Mouse (Mus musculus): ENCODE results near the gene Napepld. TPM values are rescaled to one million over a fixed set of nuclear protein-coding genes. Genes with fewer than 3 reads are reported as not detected.
A peak's percentile ranks its signal among the peaks of the same experiment; 100 is the strongest.

Napepld gene
- polyA plus RNA-seq (2016; fragmentation: Nextera tagmentation; extraction: Ambion mirVana), result 5.4 and 5.5 TPM in 2 replicates

GRCm38 (mm10) chr5:21701351-21702008, at the start of gene Napepld:
Napepld (minus strand) TSS chr5:21701396.
- Histone ChIP-seq H3K4me3 (peak within 1 kb of the TSS; percentile 64), H3K36me3 (no peaks in the 10 kb centered on the region), H3K27ac (peak within 1 kb of the TSS; percentile 93), H3K4me2 (replicated peaks) (peak within 1 kb of the TSS; percentile 63), H3K27me3 (replicated peaks) (no peaks in the 10 kb centered on the region), H3K4me1 (peaks cover 4% of the 10 kb centered on the region; the same call in 1 of the 2 replicates), H3K9ac (peak within 1 kb of the TSS; percentile 84), H3K9me3 (no peaks in the 10 kb centered on the region)
- under 1% methylated on average over 56 of the region's 59 CpGs for WGBS
- ATAC-seq (ENCODE audit: low FRiP score, low read depth), result peak; percentile 99

GRCm38 (mm10) chr5:21745966-21746365, 44.8 kb upstream of the Napepld start:
- Histone ChIP-seq H3K4me2 (replicated peaks) (no peak overlapping the region), H3K4me3 (no peak overlapping the region), H3K9me3 (no peaks in the 10 kb centered on the region), H3K9ac (no peak overlapping the region), H3K36me3 (peaks cover 90% of the 10 kb centered on the region), H3K27me3 (replicated peaks) (no peaks in the 10 kb centered on the region), H3K4me1 (no peaks in the 10 kb centered on the region), H3K27ac (no peak overlapping the region)
- ATAC-seq (ENCODE audit: low FRiP score, low read depth), result no peak
- 95% methylated on average over 8 of the region's 8 CpGs for WGBS

- Histone ChIP-seq H3K4me2 (replicated peaks) (no peak overlapping the region), H3K36me3 (peaks cover 86% of the 10 kb centered on the region), H3K4me3 (no peak overlapping the region), H3K9ac (no peak overlapping the region), H3K27ac (no peak overlapping the region), H3K9me3 (no peaks in the 10 kb centered on the region), H3K4me1 (no peaks in the 10 kb centered on the region), H3K27me3 (replicated peaks) (no peaks in the 10 kb centered on the region)
- no peak for ATAC-seq (ENCODE audit: low FRiP score, low read depth)
Observed at GRCm38 (mm10) chr5:21744651-21745050, 43.5 kb upstream of the Napepld start.

GRCm38 (mm10) chr5:21743606-21744005, 42.4 kb upstream of the Napepld start:
- H3K4me1 ChIP-seq, result no peaks in the 10 kb centered on the region
- 93% methylated on average over 10 of the region's 10 CpGs for WGBS
- H3K36me3 ChIP-seq, result peaks cover 84% of the 10 kb centered on the region
- H3K27ac ChIP-seq, result no peak overlapping the region
- no peak overlapping the region for H3K9ac ChIP-seq
- H3K27me3 ChIP-seq (replicated peaks), result no peaks in the 10 kb centered on the region
- no peak for ATAC-seq (ENCODE audit: low FRiP score, low read depth)
- no peak overlapping the region for H3K4me3 ChIP-seq
- H3K4me2 ChIP-seq (replicated peaks), result no peak overlapping the region
- no peaks in the 10 kb centered on the region for H3K9me3 ChIP-seq

GRCm38 (mm10) chr5:21739881-21740280, 38.7 kb upstream of the Napepld start:
- 91% methylated on average over 13 of the region's 13 CpGs for WGBS
- Histone ChIP-seq H3K4me2 (replicated peaks) (no peak overlapping the region), H3K36me3 (peaks cover 54% of the 10 kb centered on the region), H3K4me1 (peaks cover 11% of the 10 kb centered on the region), H3K27ac (no peak overlapping the region), H3K9me3 (no peaks in the 10 kb centered on the region), H3K4me3 (no peak overlapping the region), H3K27me3 (replicated peaks) (no peaks in the 10 kb centered on the region), H3K9ac (no peak overlapping the region)
- no peak for ATAC-seq (ENCODE audit: low FRiP score, low read depth)

GRCm38 (mm10) chr5:21739120-21739519, 37.9 kb upstream of the Napepld start:
- H3K9me3 ChIP-seq, result no peaks in the 10 kb centered on the region
- peaks cover 16% of the 10 kb centered on the region for H3K4me1 ChIP-seq
- no peak overlapping the region for H3K9ac ChIP-seq
- ATAC-seq (ENCODE audit: low FRiP score, low read depth), result no peak
- H3K36me3 ChIP-seq, result peaks cover 46% of the 10 kb centered on the region
- H3K4me2 ChIP-seq (replicated peaks), result no peak overlapping the region
- H3K4me3 ChIP-seq, result no peak overlapping the region
- WGBS, result 95% methylated on average over 11 of the region's 11 CpGs
- no peak overlapping the region for H3K27ac ChIP-seq
- H3K27me3 ChIP-seq (replicated peaks), result no peaks in the 10 kb centered on the region

- Histone ChIP-seq H3K4me2 (replicated peaks) (peak overlapping the region; percentile 76), H3K4me3 (peak overlapping the region; percentile 92), H3K4me1 (peaks cover 17% of the 10 kb centered on the region), H3K27me3 (replicated peaks) (no peaks in the 10 kb centered on the region), H3K36me3 (peaks cover 31% of the 10 kb centered on the region), H3K27ac (no peak overlapping the region), H3K9me3 (no peaks in the 10 kb centered on the region), H3K9ac (peak overlapping the region; percentile 93)
- 30% methylated on average over 10 of the region's 10 CpGs for WGBS
- ATAC-seq (ENCODE audit: low FRiP score, low read depth), result no peak
Observed at GRCm38 (mm10) chr5:21737620-21738019, 36.4 kb upstream of the Napepld start.

- Histone ChIP-seq H3K4me2 (replicated peaks) (peak within 1 kb of the TSS; percentile 76), H3K27me3 (replicated peaks) (no peaks in the 10 kb centered on the region), H3K4me1 (peaks cover 22% of the 10 kb centered on the region), H3K4me3 (peak within 1 kb of the TSS; percentile 92), H3K27ac (peak within 1 kb of the TSS; percentile 70), H3K9ac (peak within 1 kb of the TSS; percentile 93), H3K9me3 (no peaks in the 10 kb centered on the region), H3K36me3 (peaks cover 27% of the 10 kb centered on the region)
- ATAC-seq (ENCODE audit: low FRiP score, low read depth), result peak; percentile 52
- WGBS, result under 1% methylated on average over 42 of the region's 42 CpGs
Observed at GRCm38 (mm10) chr5:21736956-21737585, 35.9 kb upstream of the Napepld start, which contains the start of gene Pmpcb. Pmpcb (plus strand) TSS chr5:21737141.

- WGBS, result 85% methylated on average over 11 of the region's 11 CpGs
- Histone ChIP-seq H3K4me2 (replicated peaks) (no peak overlapping the region), H3K9ac (no peak overlapping the region), H3K4me3 (no peak overlapping the region), H3K36me3 (peaks cover 17% of the 10 kb centered on the region), H3K9me3 (no peaks in the 10 kb centered on the region), H3K4me1 (peaks cover 25% of the 10 kb centered on the region), H3K27me3 (replicated peaks) (no peaks in the 10 kb centered on the region), H3K27ac (no peak overlapping the region)
- ATAC-seq (ENCODE audit: low FRiP score, low read depth), result no peak
Observed at GRCm38 (mm10) chr5:21736046-21736445, 34.9 kb upstream of the Napepld start.

- Histone ChIP-seq H3K27ac (no peak overlapping the region), H3K9ac (no peak overlapping the region), H3K27me3 (replicated peaks) (no peaks in the 10 kb centered on the region), H3K36me3 (peaks cover 17% of the 10 kb centered on the region), H3K4me3 (no peak overlapping the region), H3K9me3 (no peaks in the 10 kb centered on the region), H3K4me1 (peaks cover 25% of the 10 kb centered on the region), H3K4me2 (replicated peaks) (no peak overlapping the region)
- ATAC-seq (ENCODE audit: low FRiP score, low read depth), result no peak
- WGBS, result 31% methylated on average over 10 of the region's 10 CpGs
Observed at GRCm38 (mm10) chr5:21735584-21735983, 34.4 kb upstream of the Napepld start.

- Histone ChIP-seq H3K4me2 (replicated peaks) (no peak overlapping the region), H3K4me1 (peaks cover 25% of the 10 kb centered on the region), H3K4me3 (no peak overlapping the region), H3K36me3 (peaks cover 13% of the 10 kb centered on the region), H3K27me3 (replicated peaks) (no peaks in the 10 kb centered on the region), H3K9me3 (no peaks in the 10 kb centered on the region), H3K27ac (no peak overlapping the region), H3K9ac (no peak overlapping the region)
- WGBS, result 85% methylated on average over 20 of the region's 20 CpGs
- ATAC-seq (ENCODE audit: low FRiP score, low read depth), result no peak
Observed at GRCm38 (mm10) chr5:21735100-21735499, 33.9 kb upstream of the Napepld start.

- peaks cover 19% of the 10 kb centered on the region for H3K4me1 ChIP-seq
- peak overlapping the region; percentile 10; the same call in 1 of the 2 replicates for H3K4me2 ChIP-seq (replicated peaks)
- no peaks in the 10 kb centered on the region for H3K36me3 ChIP-seq
- no peak overlapping the region for H3K9ac ChIP-seq
- H3K4me3 ChIP-seq, result no peak overlapping the region
- ATAC-seq (ENCODE audit: low FRiP score, low read depth), result peak; percentile 93
- H3K27me3 ChIP-seq (replicated peaks), result no peaks in the 10 kb centered on the region
- 11% methylated on average over 8 of the region's 8 CpGs for WGBS
- no peaks in the 10 kb centered on the region for H3K9me3 ChIP-seq
- peak overlapping the region; percentile 54 for H3K27ac ChIP-seq
Observed at GRCm38 (mm10) chr5:21732930-21733329, 31.7 kb upstream of the Napepld start.
